Mouse (Mus musculus) gastrocnemius, adult 18-20 months (tissue): ENCODE measurements at regions not wholly inside any gene's neighbourhood (a gene's known extent, or its start where the extent isn't known, plus 50 kb on each side); places are given as distances from the start of the nearest gene placed in this dataset.

Experiments used
- DNase-seq: peaks from one replicate; pipeline ENCODE4 v3.0.0; 2021; ENCODE audit warnings: low spot score

GRCm38 (mm10) chr3:52510831-52511230 lies 242.7 kb downstream of the Foxo1 start:
- DNase-seq, result no peak

- DNase-seq, result peak; percentile 65
Measured at GRCm38 (mm10) chr3:52510088-52510765, 242.1 kb downstream of the Foxo1 start.

- no peak for DNase-seq
Measured at GRCm38 (mm10) chr3:52503925-52504324, 235.8 kb downstream of the Foxo1 start.

GRCm38 (mm10) chr3:52502223-52502622 lies 234.1 kb downstream of the Foxo1 start:
- DNase-seq, result peak; percentile 82

GRCm38 (mm10) chr3:52501614-52502013 lies 233.5 kb downstream of the Foxo1 start:
- no peak for DNase-seq

GRCm38 (mm10) chr3:52500026-52500425 lies 231.9 kb downstream of the Foxo1 start:
- no peak for DNase-seq

GRCm38 (mm10) chr3:52499581-52499980 lies 231.4 kb downstream of the Foxo1 start:
- no peak for DNase-seq

- no peak for DNase-seq
Measured at GRCm38 (mm10) chr3:52498506-52499228, 230.5 kb downstream of the Foxo1 start.

GRCm38 (mm10) chr3:52496965-52497364 lies 228.8 kb downstream of the Foxo1 start:
- DNase-seq, result no peak

- DNase-seq, result no peak
Measured at GRCm38 (mm10) chr3:52495401-52495800, 227.3 kb downstream of the Foxo1 start.

GRCm38 (mm10) chr3:52494924-52495323 lies 226.8 kb downstream of the Foxo1 start:
- no peak for DNase-seq

- DNase-seq, result no peak
Measured at GRCm38 (mm10) chr3:52479186-52479585, 211.1 kb downstream of the Foxo1 start.

GRCm38 (mm10) chr3:52469900-52470299 lies 201.8 kb downstream of the Foxo1 start:
- no peak for DNase-seq

GRCm38 (mm10) chr3:52469397-52469796 lies 201.3 kb downstream of the Foxo1 start:
- no peak for DNase-seq

- no peak for DNase-seq
Measured at GRCm38 (mm10) chr3:52468326-52468725, 200.2 kb downstream of the Foxo1 start.

GRCm38 (mm10) chr3:52467876-52468275 lies 199.7 kb downstream of the Foxo1 start:
- no peak for DNase-seq

GRCm38 (mm10) chr3:52466984-52467565 lies 198.9 kb downstream of the Foxo1 start:
- DNase-seq, result no peak

GRCm38 (mm10) chr3:52466571-52466970 lies 198.4 kb downstream of the Foxo1 start:
- DNase-seq, result no peak

GRCm38 (mm10) chr3:52463911-52464310 lies 195.8 kb downstream of the Foxo1 start:
- no peak for DNase-seq

GRCm38 (mm10) chr3:52454955-52455354 lies 186.8 kb downstream of the Foxo1 start:
- no peak for DNase-seq

GRCm38 (mm10) chr3:52453041-52453440 lies 184.9 kb downstream of the Foxo1 start:
- no peak for DNase-seq

- DNase-seq, result peak; percentile 59
Measured at GRCm38 (mm10) chr3:52452345-52452744, 184.2 kb downstream of the Foxo1 start.

GRCm38 (mm10) chr3:52446991-52447390 lies 178.9 kb downstream of the Foxo1 start:
- DNase-seq, result no peak
